Mouse (Mus musculus) C2C12 (cell line): ENCODE data around the gene Gm11437. TPM values are rescaled to one million over a fixed set of nuclear protein-coding genes. Genes with fewer than 3 reads are reported as not detected.
A peak's percentile ranks its signal among the peaks of the same experiment; 100 is the strongest.

Source experiments
- H3K27me3 ChIP-seq: one replicate; pipeline ENCODE4 v1.6.1; 2011; ENCODE audit not compliant: control insufficient read depth, insufficient read depth, insufficient read length
- H3K36me3 ChIP-seq: one replicate; pipeline ENCODE4 v1.6.1; 2011; ENCODE audit not compliant: control insufficient read depth, insufficient read depth
- H3K4me3 ChIP-seq: one replicate; pipeline ENCODE4 v1.5.1; 2011; ENCODE audit warnings: mild to moderate bottlenecking, control low read depth; ENCODE audit not compliant: poor library complexity, insufficient read depth, severe bottlenecking
- H3K79me2 ChIP-seq: one replicate; pipeline ENCODE4 v1.6.1; 2011; ENCODE audit not compliant: control insufficient read depth, insufficient read depth
- H3K79me3 ChIP-seq: one replicate; pipeline ENCODE4 v1.6.1; 2011; ENCODE audit warnings: low read depth, control low read depth
- H3ac ChIP-seq: one replicate; pipeline ENCODE3; 2011; ENCODE audit warnings: low read depth; ENCODE audit not compliant: control insufficient read depth, insufficient read length
- CEBPB ChIP-seq: IDR thresholded peaks from one replicate; pipeline ENCODE4 v1.6.1; 2011; ENCODE audit warnings: low read depth, mild to moderate bottlenecking, control low read depth, moderate library complexity
- CTCF ChIP-seq: IDR thresholded peaks from one replicate; pipeline ENCODE4 v1.5.1; 2011; ENCODE audit not compliant: control insufficient read depth, insufficient read depth, insufficient read length
- FOSL1 ChIP-seq: IDR thresholded peaks from one replicate; pipeline ENCODE4 v1.8.0; 2011; ENCODE audit warnings: mild to moderate bottlenecking, low read length; ENCODE audit not compliant: poor library complexity, insufficient read depth, severe bottlenecking
- MAX ChIP-seq: IDR thresholded peaks from one replicate; pipeline ENCODE4 v1.6.1; 2011; ENCODE audit warnings: mild to moderate bottlenecking, control low read depth
- MYOD1 ChIP-seq: IDR thresholded peaks from one replicate; pipeline ENCODE4 v1.6.1; 2011; ENCODE audit warnings: low read depth; ENCODE audit not compliant: control insufficient read depth, insufficient read length
- MYOG ChIP-seq: IDR thresholded peaks from one replicate; pipeline ENCODE4 v1.6.1; 2011; ENCODE audit not compliant: control insufficient read depth, insufficient read length; ENCODE audit errors: extremely low read depth
- USF1 ChIP-seq: IDR thresholded peaks from one replicate; pipeline ENCODE4 v1.6.1; 2011; ENCODE audit warnings: low read depth, mild to moderate bottlenecking, control low read depth, moderate library complexity
- polyA plus RNA-seq: library from polyadenylated mRNA; unstranded; fragments of >200 nt; fragmentation: generic; extraction: Trizol; gene quantifications from one replicate; pipeline ENCODE4 v1.2.1, GENCODE M21; 2012; ENCODE audit warnings: missing spikeins

Gene Gm11437
- polyA plus RNA-seq, 1 experiment = not detected

GRCm38 (mm10) chr11:84172539-84173435 is 5.5 kb upstream of the Gm11437 start:
- TF ChIP-seq USF1 = no peak
- no peak for TF ChIP-seq MAX
- no peak for TF ChIP-seq MYOD1
- no peak for TF ChIP-seq FOSL1
- TF ChIP-seq MYOG = no peak
- no peak for TF ChIP-seq CEBPB
- no peak for TF ChIP-seq CTCF
- no peak overlapping the region for H3K4me3 ChIP-seq
- H3K27me3 ChIP-seq = no peaks in the 10 kb centered on the region

GRCm38 (mm10) chr11:84168701-84169288 is 1.5 kb upstream of the Gm11437 start:
- Histone ChIP-seq H3K79me3 (no peaks in the 10 kb centered on the region), H3K36me3 (no peaks in the 10 kb centered on the region), H3K4me3 (no peak overlapping the region), H3K27me3 (no peaks in the 10 kb centered on the region), H3ac (no peak overlapping the region), H3K79me2 (no peaks in the 10 kb centered on the region)
- TF ChIP-seq MYOD1 (no peak), MAX (no peak), MYOG (no peak), CEBPB (no peak), CTCF (peak; percentile 10), FOSL1 (no peak)

More at GRCm38 (mm10) chr11:84172539-84173435, 5.5 kb upstream of the Gm11437 start:
- no peaks in the 10 kb centered on the region for H3K79me3 ChIP-seq
- H3K36me3 ChIP-seq = no peaks in the 10 kb centered on the region
- no peak overlapping the region for H3ac ChIP-seq
- H3K79me2 ChIP-seq = no peaks in the 10 kb centered on the region

GRCm38 (mm10) chr11:84164561-84164960 is 2.7 kb downstream of the Gm11437 start:
- Histone ChIP-seq H3K36me3 (no peaks in the 10 kb centered on the region), H3K79me2 (no peaks in the 10 kb centered on the region)
- TF ChIP-seq CEBPB (no peak), USF1 (no peak), MYOG (no peak), MAX (no peak), MYOD1 (no peak), CTCF (no peak), FOSL1 (no peak)

GRCm38 (mm10) chr11:84164123-84164522 is 3.2 kb downstream of the Gm11437 start:
- Histone ChIP-seq H3K4me3 (no peak overlapping the region), H3K27me3 (no peaks in the 10 kb centered on the region), H3K79me3 (no peaks in the 10 kb centered on the region), H3K36me3 (no peaks in the 10 kb centered on the region), H3ac (no peak overlapping the region), H3K79me2 (no peaks in the 10 kb centered on the region)
- no peak for TF ChIP-seq MAX
- TF ChIP-seq FOSL1 = no peak

More at GRCm38 (mm10) chr11:84164561-84164960, 2.7 kb downstream of the Gm11437 start:
- Histone ChIP-seq H3K79me3 (no peaks in the 10 kb centered on the region), H3K4me3 (no peak overlapping the region), H3K27me3 (no peaks in the 10 kb centered on the region), H3ac (no peak overlapping the region)

- TF ChIP-seq MYOD1 (no peak), MYOG (no peak), MAX (no peak), USF1 (no peak), FOSL1 (no peak), CEBPB (no peak), CTCF (no peak)
- no peaks in the 10 kb centered on the region for H3K79me3 ChIP-seq
- H3K36me3 ChIP-seq = no peaks in the 10 kb centered on the region
- H3K79me2 ChIP-seq = no peaks in the 10 kb centered on the region
- no peak overlapping the region for H3K4me3 ChIP-seq
- no peak overlapping the region for H3ac ChIP-seq
- no peaks in the 10 kb centered on the region for H3K27me3 ChIP-seq
Observed at GRCm38 (mm10) chr11:84156535-84157262, 10.6 kb downstream of the Gm11437 start.
